Mouse (Mus musculus): ENCODE data around the gene Olfr744. TPM values are rescaled to one million over a fixed set of nuclear protein-coding genes. Genes with fewer than 3 reads are reported as not detected.
"Not testable (repeated sequence)": the region's sequence is repeated elsewhere in the genome, so short reads cannot be mapped to it uniquely, and the experiment has no call there.

The Olfr744 gene
- total RNA-seq (2014; rRNA removed) (not detected in 2 replicates), polyA plus RNA-seq (2015; fragmentation: Nextera tagmentation; extraction: Ambion mirVana) (not detected in 2 replicates)

DNA sequence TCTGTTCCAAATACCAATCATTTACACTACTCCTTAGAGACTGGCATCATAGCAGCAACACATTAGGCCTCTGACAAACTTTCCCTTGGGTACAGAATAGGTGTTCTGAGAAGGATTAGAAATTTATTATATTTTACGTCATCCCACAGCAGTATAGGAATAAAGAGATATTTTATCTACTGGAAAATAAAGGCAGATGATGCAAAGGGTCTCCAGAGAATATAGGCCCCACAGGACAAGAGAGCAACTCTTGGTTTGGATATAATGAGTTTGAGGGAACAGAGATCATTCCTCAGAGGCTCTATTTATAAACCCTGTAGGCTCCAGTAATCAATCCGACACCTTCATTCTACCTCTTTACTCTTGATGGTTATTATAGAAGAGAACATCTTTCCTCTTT lies at the start of gene Olfr744:
Olfr744 (plus strand) TSS at position 301 of the 400 bp plus-strand sequence.
- H3K9ac ChIP-seq (replicated peaks; ENCODE audit: low read length, poor library complexity, severe bottlenecking) = no peak within 1 kb of the TSS
- H3K4me3 ChIP-seq (ENCODE audit: low read depth, low read length) = no peak within 1 kb of the TSS
- no peaks in the 10 kb centered on the region for H3K36me3 ChIP-seq (ENCODE audit: insufficient read depth, low read length)
- no peaks in the 10 kb centered on the region for H3K27me3 ChIP-seq (ENCODE audit: insufficient read depth, low read length)
- ATAC-seq (ENCODE audit: low FRiP score) (no peak), DNase-seq (ENCODE audit: low spot score) (no peak)
- no peak within 1 kb of the TSS for H3K27ac ChIP-seq (ENCODE audit: low read depth, low read length)
- WGBS = 90% methylated on average over 2 of the region's 2 CpGs
- no peaks in the 10 kb centered on the region for H3K4me1 ChIP-seq (ENCODE audit: insufficient read depth, low read length)
- no peak within 1 kb of the TSS for H3K4me2 ChIP-seq (ENCODE audit: low read depth, low read length, poor library complexity, severe bottlenecking)
- no peaks in the 10 kb centered on the region for H3K9me3 ChIP-seq (ENCODE audit: low read length)
- TF ChIP-seq CTCF (IDR thresholded peaks at IDR 0.05) = no peak

DNA sequence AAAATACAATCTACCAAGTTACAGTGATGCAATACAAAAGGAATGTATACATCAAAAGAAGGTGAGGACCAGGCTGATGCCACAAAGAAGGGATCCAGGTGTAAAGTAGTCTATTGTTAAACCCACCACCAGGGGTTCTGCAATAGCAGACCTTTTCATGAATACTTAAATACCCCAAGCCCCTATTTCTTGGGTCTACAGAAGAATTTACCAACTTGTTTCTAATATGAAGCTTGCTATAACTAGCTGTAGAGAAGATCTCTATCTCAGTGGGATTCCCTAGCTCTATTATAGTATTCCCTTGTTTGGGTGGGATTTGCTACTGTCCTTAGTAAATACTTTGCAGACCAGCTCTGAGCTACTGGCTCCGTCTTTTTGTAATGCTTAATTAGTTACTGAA lies 41.6 kb upstream of the Olfr744 start:
- not testable (repeated sequence) for H3K36me3 ChIP-seq (ENCODE audit: insufficient read depth, low read length); H3K4me2 ChIP-seq (ENCODE audit: low read depth, low read length, poor library complexity, severe bottlenecking); ATAC-seq (ENCODE audit: low FRiP score); DNase-seq (ENCODE audit: low spot score); H3K9ac ChIP-seq (replicated peaks; ENCODE audit: low read length, poor library complexity, severe bottlenecking); H3K4me3 ChIP-seq (ENCODE audit: low read depth, low read length); H3K27me3 ChIP-seq (ENCODE audit: insufficient read depth, low read length); H3K27ac ChIP-seq (ENCODE audit: low read depth, low read length); H3K4me1 ChIP-seq (ENCODE audit: insufficient read depth, low read length); H3K9me3 ChIP-seq (ENCODE audit: low read length)
- WGBS = 78% methylated on average over 1 of the region's 1 CpGs

DNA sequence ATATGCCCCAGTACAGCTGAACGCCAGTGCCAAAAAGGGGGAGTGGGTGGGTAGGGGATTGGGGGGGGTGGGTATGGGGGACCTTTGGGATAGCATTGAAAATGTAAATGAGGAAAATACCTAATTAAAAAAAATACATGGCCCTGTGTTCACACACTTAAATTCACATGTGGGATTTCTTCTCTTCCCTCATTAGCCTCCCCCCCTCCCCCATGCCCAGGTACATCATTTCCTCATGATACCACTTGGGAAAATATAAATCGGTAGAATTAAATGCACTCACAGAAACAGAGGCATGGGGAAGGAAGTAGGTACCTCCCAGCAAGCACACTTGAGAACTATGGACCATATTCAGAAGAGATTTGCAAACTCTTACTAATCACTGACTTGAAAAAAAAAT lies 24.4 kb downstream of the Olfr744 start, which contains the start of gene Olfr745:
Olfr745 (plus strand) TSS at position 301 of the 400 bp plus-strand sequence.
- ATAC-seq (ENCODE audit: low FRiP score) = no peak
- H3K27ac ChIP-seq (ENCODE audit: low read depth, low read length) = no peak within 1 kb of the TSS
- 87% methylated on average over 2 of the region's 2 CpGs for WGBS
- no peaks in the 10 kb centered on the region for H3K27me3 ChIP-seq (ENCODE audit: insufficient read depth, low read length)
- no peaks in the 10 kb centered on the region for H3K4me1 ChIP-seq (ENCODE audit: insufficient read depth, low read length)
- no peak for TF ChIP-seq CTCF (IDR thresholded peaks at IDR 0.05)
- no peak for DNase-seq (ENCODE audit: low spot score)
- H3K9me3 ChIP-seq (ENCODE audit: low read length) = no peaks in the 10 kb centered on the region
- no peak within 1 kb of the TSS for H3K4me2 ChIP-seq (ENCODE audit: low read depth, low read length, poor library complexity, severe bottlenecking)
- no peak within 1 kb of the TSS for H3K9ac ChIP-seq (replicated peaks; ENCODE audit: low read length, poor library complexity, severe bottlenecking)
- H3K36me3 ChIP-seq (ENCODE audit: insufficient read depth, low read length) = no peaks in the 10 kb centered on the region
- no peak within 1 kb of the TSS for H3K4me3 ChIP-seq (ENCODE audit: low read depth, low read length)

DNA sequence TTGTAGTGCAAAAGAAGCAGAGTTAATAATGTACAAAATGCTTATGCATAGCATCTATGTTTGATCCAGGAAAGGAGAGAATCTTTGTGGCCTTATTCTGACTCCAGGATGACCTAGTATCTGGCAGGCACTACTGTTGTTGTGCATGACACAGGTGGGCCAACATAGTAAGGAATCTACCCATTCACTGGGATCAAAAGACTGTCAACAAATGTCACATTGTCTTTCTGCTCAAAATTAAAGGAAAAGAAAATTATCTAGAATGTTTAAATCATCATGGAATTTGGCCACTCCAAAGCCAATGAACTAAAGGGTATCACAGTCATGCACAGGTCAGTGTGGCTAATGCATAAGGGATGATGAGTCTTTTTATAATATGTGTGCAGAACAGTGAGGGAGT lies 32.1 kb downstream of the Olfr744 start, which contains the start of gene Olfr746:
Olfr746 (plus strand) TSS at position 301 of the 400 bp plus-strand sequence.
- H3K9me3 ChIP-seq (ENCODE audit: low read length) = no peaks in the 10 kb centered on the region
- no peak for TF ChIP-seq CTCF (IDR thresholded peaks at IDR 0.05)
- no peaks in the 10 kb centered on the region for H3K4me1 ChIP-seq (ENCODE audit: insufficient read depth, low read length)
- H3K9ac ChIP-seq (replicated peaks; ENCODE audit: low read length, poor library complexity, severe bottlenecking) = no peak within 1 kb of the TSS
- no peaks in the 10 kb centered on the region for H3K27me3 ChIP-seq (ENCODE audit: insufficient read depth, low read length)
- H3K27ac ChIP-seq (ENCODE audit: low read depth, low read length) = no peak within 1 kb of the TSS
- no peak within 1 kb of the TSS for H3K4me2 ChIP-seq (ENCODE audit: low read depth, low read length, poor library complexity, severe bottlenecking)
- no peak within 1 kb of the TSS for H3K4me3 ChIP-seq (ENCODE audit: low read depth, low read length)
- no peak for ATAC-seq (ENCODE audit: low FRiP score)
- no peaks in the 10 kb centered on the region for H3K36me3 ChIP-seq (ENCODE audit: insufficient read depth, low read length)
- DNase-seq (ENCODE audit: low spot score) = no peak

Other genes with a start within 250 kb of the Olfr744 start
- not detected in 2 replicates for gene Olfr736, start 233.7 kb upstream of the Olfr744 start, total RNA-seq (2014; rRNA removed)
- not detected in 2 replicates for gene Olfr736, start 233.7 kb upstream of the Olfr744 start, polyA plus RNA-seq (2015; fragmentation: Nextera tagmentation; extraction: Ambion mirVana)
- not detected in 2 replicates for gene Olfr738, start 207.3 kb upstream of the Olfr744 start, total RNA-seq (2014; rRNA removed)
- gene Olfr738, start 207.3 kb upstream of the Olfr744 start, polyA plus RNA-seq (2015; fragmentation: Nextera tagmentation; extraction: Ambion mirVana) = not detected in 2 replicates
- not detected in 2 replicates for gene Olfr739, start 196.3 kb upstream of the Olfr744 start, total RNA-seq (2014; rRNA removed)
- gene Olfr739, start 196.3 kb upstream of the Olfr744 start, polyA plus RNA-seq (2015; fragmentation: Nextera tagmentation; extraction: Ambion mirVana) = not detected in 2 replicates
- gene Olfr740, start 169.3 kb upstream of the Olfr744 start, total RNA-seq (2014; rRNA removed) = not detected in 2 replicates
- gene Olfr740, start 169.3 kb upstream of the Olfr744 start, polyA plus RNA-seq (2015; fragmentation: Nextera tagmentation; extraction: Ambion mirVana) = not detected in 2 replicates
- gene Olfr741, start 142.1 kb upstream of the Olfr744 start, total RNA-seq (2014; rRNA removed) = not detected in 2 replicates
- gene Olfr741, start 142.1 kb upstream of the Olfr744 start, polyA plus RNA-seq (2015; fragmentation: Nextera tagmentation; extraction: Ambion mirVana) = not detected in 2 replicates
- not detected in 2 replicates for gene Olfr742, start 111.3 kb upstream of the Olfr744 start, total RNA-seq (2014; rRNA removed)
- not detected in 2 replicates for gene Olfr742, start 111.3 kb upstream of the Olfr744 start, polyA plus RNA-seq (2015; fragmentation: Nextera tagmentation; extraction: Ambion mirVana)
- not detected in 2 replicates for gene Olfr743, start 93.0 kb upstream of the Olfr744 start, total RNA-seq (2014; rRNA removed)
- not detected in 2 replicates for gene Olfr743, start 93.0 kb upstream of the Olfr744 start, polyA plus RNA-seq (2015; fragmentation: Nextera tagmentation; extraction: Ambion mirVana)
- gene Olfr745, start 24.5 kb downstream of the Olfr744 start, total RNA-seq (2014; rRNA removed) = not detected in 2 replicates
- gene Olfr745, start 24.5 kb downstream of the Olfr744 start, polyA plus RNA-seq (2015; fragmentation: Nextera tagmentation; extraction: Ambion mirVana) = not detected in 2 replicates
- not detected in 2 replicates for gene Olfr746, start 32.2 kb downstream of the Olfr744 start, total RNA-seq (2014; rRNA removed)
- not detected in 2 replicates for gene Olfr746, start 32.2 kb downstream of the Olfr744 start, polyA plus RNA-seq (2015; fragmentation: Nextera tagmentation; extraction: Ambion mirVana)
- not detected in 2 replicates for gene Olfr747, start 78.3 kb downstream of the Olfr744 start, total RNA-seq (2014; rRNA removed)
- gene Olfr747, start 78.3 kb downstream of the Olfr744 start, polyA plus RNA-seq (2015; fragmentation: Nextera tagmentation; extraction: Ambion mirVana) = not detected in 2 replicates
- not detected in 2 replicates for gene Olfr748, start 92.5 kb downstream of the Olfr744 start, total RNA-seq (2014; rRNA removed)
- not detected in 2 replicates for gene Olfr748, start 92.5 kb downstream of the Olfr744 start, polyA plus RNA-seq (2015; fragmentation: Nextera tagmentation; extraction: Ambion mirVana)
- not detected in 2 replicates for gene Olfr749, start 130.2 kb downstream of the Olfr744 start, total RNA-seq (2014; rRNA removed)
- gene Olfr749, start 130.2 kb downstream of the Olfr744 start, polyA plus RNA-seq (2015; fragmentation: Nextera tagmentation; extraction: Ambion mirVana) = not detected in 2 replicates
- gene Ttc5, start 170.6 kb downstream of the Olfr744 start, total RNA-seq (2014; rRNA removed) = 83.9 and 109 TPM in 2 replicates
- 93.1 and 97.8 TPM in 2 replicates for gene Ttc5, start 170.6 kb downstream of the Olfr744 start, polyA plus RNA-seq (2015; fragmentation: Nextera tagmentation; extraction: Ambion mirVana)
- not detected in 2 replicates for gene Ccnb1ip1, start 192.9 kb downstream of the Olfr744 start, total RNA-seq (2014; rRNA removed)
- gene Ccnb1ip1, start 192.9 kb downstream of the Olfr744 start, polyA plus RNA-seq (2015; fragmentation: Nextera tagmentation; extraction: Ambion mirVana) = not detected in 2 replicates
- 16.3 and 23.5 TPM in 2 replicates for gene Parp2, start 193.0 kb downstream of the Olfr744 start, total RNA-seq (2014; rRNA removed)
- gene Parp2, start 193.0 kb downstream of the Olfr744 start, polyA plus RNA-seq (2015; fragmentation: Nextera tagmentation; extraction: Ambion mirVana) = 30.7 and 32.7 TPM in 2 replicates